Mouse (Mus musculus) kidney, embryonic 16.5 days (tissue): ENCODE data around the gene Raver2. TPM values are rescaled to one million over a fixed set of nuclear protein-coding genes. Genes with fewer than 3 reads are reported as not detected.
A peak's percentile ranks its signal among the peaks of the same experiment; 100 is the strongest.

Source experiments
- ATAC-seq: fragments of 200-750 bp; cut with Nextera tagmentation; 2 replicates; pipeline ENCODE4 v1.8.0; 2017; ENCODE audit warnings: moderate TSS enrichment; ENCODE audit not compliant: low FRiP score, low TSS enrichment
- H3K27ac ChIP-seq: fragments of 300-500 bp; sonication (generic); 2 replicates; pipeline ENCODE4 v1.5.1; 2014; ENCODE audit warnings: low read length
- H3K27me3 ChIP-seq: fragments of 300-500 bp; sonication (generic); 2 replicates; pipeline ENCODE4 v1.6.1; 2014; ENCODE audit warnings: low read length, control low read depth, mixed read lengths; ENCODE audit not compliant: insufficient read depth
- H3K36me3 ChIP-seq: fragments of 300-500 bp; sonication (generic); 2 replicates; pipeline ENCODE4 v1.6.1; 2014; ENCODE audit warnings: low read length, control low read depth, mixed read lengths; ENCODE audit not compliant: insufficient read depth
- H3K4me1 ChIP-seq: fragments of 300-500 bp; sonication (generic); 2 replicates; pipeline ENCODE4 v1.6.1; 2014; ENCODE audit warnings: low read length, control low read depth, mixed read lengths; ENCODE audit not compliant: insufficient read depth
- H3K4me2 ChIP-seq: fragments of 300-500 bp; sonication (generic); replicated peaks from 2 replicates; pipeline ENCODE4 v1.6.1; 2014; ENCODE audit warnings: low read depth, low read length
- H3K4me3 ChIP-seq: fragments of 300-500 bp; sonication (generic); 2 replicates; pipeline ENCODE4 v1.5.1; 2014; ENCODE audit warnings: mild to moderate bottlenecking, low read length
- H3K9ac ChIP-seq: fragments of 300-500 bp; sonication (generic); replicated peaks from 2 replicates; pipeline ENCODE4 v1.6.1; 2014; ENCODE audit warnings: low read length
- H3K9me3 ChIP-seq: fragments of 300-500 bp; sonication (generic); 2 replicates; pipeline ENCODE4 v1.6.1; 2016; ENCODE audit warnings: low read length, control low read depth
- WGBS: fragments of 180-500 bp; shearing (Covaris S2); extraction: QIAGEN DNeasy Blood & Tissue Kit; methylation state at CpG from one replicate; pipeline ENCODE4 v1.1.7; 2014; 5-methylcytosine and 5-hydroxymethylcytosine counted together
- polyA plus RNA-seq: library from polyadenylated mRNA; unstranded; fragments of >200 nt; fragmentation: Nextera tagmentation; extraction: Ambion mirVana; gene quantifications from 2 replicates; pipeline ENCODE4 v1.2.1, GENCODE M21; 2015

The Raver2 gene
- polyA plus RNA-seq, result 12.4 and 13.9 TPM in 2 replicates

DNA sequence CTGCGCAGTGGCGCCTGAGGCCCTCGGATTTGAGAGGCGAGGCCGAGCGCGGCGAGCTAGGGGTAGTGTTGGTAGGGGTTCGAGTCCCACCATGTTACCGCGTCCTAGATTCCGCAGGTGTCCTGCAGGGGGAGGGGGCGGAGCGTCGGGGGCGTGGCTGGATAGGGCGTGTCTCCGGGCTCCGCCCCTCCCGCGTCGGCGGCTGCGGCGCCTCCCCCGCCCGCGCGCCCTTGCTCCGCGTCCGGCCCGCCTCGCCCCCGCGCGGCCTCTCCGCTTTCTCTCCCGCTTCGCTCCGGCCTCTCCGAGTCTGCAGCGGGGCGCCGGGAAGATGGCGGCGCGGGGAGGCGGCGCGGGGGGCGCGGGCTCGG lies at the start of gene Raver2:
Gene Raver2 (plus strand): TSS at position 198 of the 368 bp plus-strand sequence.
- Histone ChIP-seq H3K4me1 (peaks cover 5% of the 10 kb centered on the region; the same call in 1 of the 2 replicates), H3K9ac (peak within 1 kb of the TSS; percentile 86), H3K4me3 (peak within 1 kb of the TSS; percentile 82), H3K27ac (peak within 1 kb of the TSS; percentile 31), H3K36me3 (no peaks in the 10 kb centered on the region), H3K4me2 (peak within 1 kb of the TSS; percentile 98), H3K9me3 (no peaks in the 10 kb centered on the region), H3K27me3 (no peaks in the 10 kb centered on the region)
- WGBS, result 2% methylated on average over 33 of the region's 54 CpGs
- peak; percentile 86 for ATAC-seq

DNA sequence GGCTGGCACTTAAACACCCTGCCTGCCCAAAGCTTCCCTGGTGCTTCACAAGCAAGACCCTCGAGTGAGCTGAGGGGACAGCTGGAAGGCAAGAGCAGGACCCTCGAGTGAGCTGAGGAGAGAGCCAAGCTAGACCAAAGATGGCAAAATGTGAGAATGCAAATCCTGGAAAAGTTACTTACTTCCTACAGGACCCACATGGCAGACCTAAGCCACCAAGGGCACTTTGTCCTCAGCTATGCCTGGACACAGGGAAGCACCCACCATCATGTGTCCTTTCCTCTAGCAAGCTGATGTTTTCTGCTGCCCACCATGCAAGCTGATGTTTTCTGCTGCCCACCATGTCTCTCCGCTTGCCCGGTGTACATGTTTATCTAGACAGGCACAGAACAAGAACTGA lies 48.2 kb upstream of the Raver2 start, which contains the start of gene Gm10577:
Gene Gm10577 (minus strand): TSS at position 101 of the 400 bp plus-strand sequence.
- no peaks in the 10 kb centered on the region for H3K36me3 ChIP-seq
- H3K4me3 ChIP-seq, result no peak within 1 kb of the TSS
- H3K4me1 ChIP-seq, result no peaks in the 10 kb centered on the region
- no peak for ATAC-seq
- no peak within 1 kb of the TSS for H3K27ac ChIP-seq
- peaks cover 13% of the 10 kb centered on the region for H3K9me3 ChIP-seq
- no peaks in the 10 kb centered on the region for H3K27me3 ChIP-seq
- H3K4me2 ChIP-seq, result no peak within 1 kb of the TSS
- WGBS, result 74% methylated on average over 4 of the region's 4 CpGs
- no peak within 1 kb of the TSS for H3K9ac ChIP-seq

DNA sequence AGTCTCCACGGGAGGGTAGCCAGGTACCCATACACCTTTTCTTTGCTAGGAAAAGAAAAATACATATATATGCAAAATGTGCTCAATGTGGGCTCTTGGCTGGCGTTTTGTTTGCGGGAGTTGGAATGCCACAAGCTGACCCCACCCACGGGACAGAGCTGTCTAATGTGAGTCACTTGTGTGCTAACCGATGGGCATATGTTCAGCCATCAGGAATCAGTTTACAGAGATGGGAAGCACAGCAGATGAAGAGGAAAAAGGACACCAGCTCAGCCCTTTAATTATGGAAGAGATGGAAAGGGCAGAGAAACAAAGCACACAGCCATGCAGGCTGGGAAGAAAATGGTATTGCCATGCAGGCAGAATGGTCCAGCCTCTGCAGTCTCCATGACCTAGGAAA lies 42.2 kb upstream of the Raver2 start:
- no peak for ATAC-seq
- Histone ChIP-seq H3K27me3 (no peaks in the 10 kb centered on the region), H3K4me2 (no peak overlapping the region), H3K27ac (no peak overlapping the region), H3K9me3 (peaks cover 10% of the 10 kb centered on the region), H3K4me3 (no peak overlapping the region), H3K9ac (no peak overlapping the region), H3K4me1 (no peaks in the 10 kb centered on the region), H3K36me3 (no peaks in the 10 kb centered on the region)
- WGBS, result 71% methylated on average over 5 of the region's 5 CpGs

DNA sequence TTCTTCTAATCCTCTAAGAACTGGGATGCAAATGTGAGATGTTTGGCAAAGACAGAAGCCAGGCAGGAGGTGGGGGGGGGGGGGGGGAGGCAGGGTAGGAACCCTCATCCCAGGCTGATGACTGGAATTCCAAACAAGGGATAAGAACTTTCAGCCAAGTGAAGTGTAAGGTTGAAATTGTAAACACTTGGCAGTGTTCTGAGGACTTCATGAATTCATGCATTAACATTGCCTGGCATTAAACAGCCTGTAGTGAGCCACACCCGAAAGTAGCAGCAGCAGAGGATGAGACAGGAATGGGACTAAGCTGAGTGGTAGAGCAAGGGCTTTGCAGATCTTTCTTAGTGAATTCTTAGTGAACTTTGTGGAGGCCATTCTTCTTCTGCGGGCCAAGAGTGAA lies 41.8 kb upstream of the Raver2 start:
- Histone ChIP-seq H3K4me3 (no peak overlapping the region), H3K9ac (no peak overlapping the region), H3K36me3 (no peaks in the 10 kb centered on the region), H3K27me3 (no peaks in the 10 kb centered on the region), H3K9me3 (peaks cover 10% of the 10 kb centered on the region), H3K27ac (no peak overlapping the region), H3K4me1 (no peaks in the 10 kb centered on the region), H3K4me2 (no peak overlapping the region)
- 91% methylated on average over 2 of the region's 2 CpGs for WGBS
- no peak for ATAC-seq

DNA sequence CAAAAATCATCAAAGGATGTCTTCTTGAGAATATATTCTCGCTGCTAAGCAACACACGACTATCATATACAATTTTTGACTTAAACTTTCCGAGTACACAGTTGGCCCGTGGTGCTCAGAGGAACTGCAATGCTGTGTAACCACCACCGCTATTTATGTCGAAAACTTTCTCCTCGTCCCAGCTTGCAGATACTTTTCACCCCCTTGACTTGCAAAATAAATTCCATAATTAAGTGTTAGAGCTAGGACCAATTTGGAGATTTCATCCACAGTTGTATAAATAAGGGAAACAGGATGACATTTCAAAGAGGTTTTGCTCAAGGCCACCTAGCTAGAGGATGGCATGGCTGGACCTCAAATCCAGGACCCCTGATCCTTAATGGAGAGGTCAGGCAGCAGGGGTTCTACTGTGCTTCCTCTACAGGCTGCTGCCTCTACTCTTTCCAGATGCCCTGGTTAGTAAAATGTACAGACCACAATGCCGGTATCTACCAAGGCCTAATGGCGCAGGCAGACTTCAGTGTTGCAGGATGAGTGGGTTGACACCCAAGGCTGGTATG lies 40.9 kb upstream of the Raver2 start:
- Histone ChIP-seq H3K27ac (no peak overlapping the region), H3K4me1 (no peaks in the 10 kb centered on the region), H3K36me3 (no peaks in the 10 kb centered on the region), H3K27me3 (no peaks in the 10 kb centered on the region), H3K9ac (no peak overlapping the region), H3K4me3 (no peak overlapping the region), H3K4me2 (no peak overlapping the region), H3K9me3 (peaks cover 6% of the 10 kb centered on the region)
- 87% methylated on average over 9 of the region's 9 CpGs for WGBS
- no peak for ATAC-seq

DNA sequence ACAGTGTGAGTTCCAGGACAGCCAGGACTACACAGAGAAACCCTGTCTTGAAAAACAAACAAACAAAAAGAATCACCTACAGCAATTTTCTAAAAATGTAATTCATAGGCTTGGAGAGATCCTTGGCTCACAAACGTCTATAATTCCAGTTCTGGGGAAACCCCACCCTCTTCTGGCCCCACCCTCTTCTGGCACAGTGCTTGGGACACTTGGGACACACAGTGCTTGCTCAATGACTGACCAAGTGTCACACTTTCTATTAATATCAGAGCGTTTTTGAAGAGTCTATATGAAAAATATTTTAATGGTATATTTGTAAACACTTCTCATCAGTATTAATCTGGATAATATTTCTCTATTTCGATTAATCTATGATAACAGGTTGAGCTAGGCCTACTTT lies 35.7 kb upstream of the Raver2 start:
- Histone ChIP-seq H3K27me3 (no peaks in the 10 kb centered on the region), H3K4me3 (no peak overlapping the region), H3K27ac (no peak overlapping the region), H3K4me1 (no peaks in the 10 kb centered on the region), H3K4me2 (no peak overlapping the region), H3K9me3 (no peaks in the 10 kb centered on the region), H3K36me3 (no peaks in the 10 kb centered on the region), H3K9ac (no peak overlapping the region)
- WGBS, result 74% methylated on average over 3 of the region's 3 CpGs
- ATAC-seq, result no peak

DNA sequence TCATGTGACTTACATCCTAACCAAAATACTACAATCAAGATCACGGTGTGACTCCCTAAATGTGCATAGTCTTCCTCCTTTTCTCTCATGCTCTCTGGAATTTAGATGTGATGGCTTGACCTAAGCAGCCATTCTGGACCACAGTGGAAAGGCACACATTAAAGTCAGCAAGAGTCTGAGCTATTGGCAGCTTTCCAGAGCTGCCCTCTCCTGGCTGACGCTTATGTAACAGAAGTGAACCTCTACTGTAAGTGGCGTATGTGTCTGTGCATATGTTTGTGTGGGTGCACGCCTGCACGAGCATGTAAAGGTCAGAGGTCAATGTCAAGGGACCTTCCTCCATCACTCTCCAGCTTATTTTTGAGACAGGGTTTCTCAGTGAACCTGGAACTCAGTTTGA lies 33.7 kb upstream of the Raver2 start:
- Histone ChIP-seq H3K27ac (no peak overlapping the region), H3K9ac (no peak overlapping the region), H3K4me3 (no peak overlapping the region), H3K27me3 (no peaks in the 10 kb centered on the region), H3K4me1 (no peaks in the 10 kb centered on the region), H3K4me2 (no peak overlapping the region), H3K9me3 (no peaks in the 10 kb centered on the region), H3K36me3 (no peaks in the 10 kb centered on the region)
- 80% methylated on average over 5 of the region's 5 CpGs for WGBS
- no peak for ATAC-seq

DNA sequence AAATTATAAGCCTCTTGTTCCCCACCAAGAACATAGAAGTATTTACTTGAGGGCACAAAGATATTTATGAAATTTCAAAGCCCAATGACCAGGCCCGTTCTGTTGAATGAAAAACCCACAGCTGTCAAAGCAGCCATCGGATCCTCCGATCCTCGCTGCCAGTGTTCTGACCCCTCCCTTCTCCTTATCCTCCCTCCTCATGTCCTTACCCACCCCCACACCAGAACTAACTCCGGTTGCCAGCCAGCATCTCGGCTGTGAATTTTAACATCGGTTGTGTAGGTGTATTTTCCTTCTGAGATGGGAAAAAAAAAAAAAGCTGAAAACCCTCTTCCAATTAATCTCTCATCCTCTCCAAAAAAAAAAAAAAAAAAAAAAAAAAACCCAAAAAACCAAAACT lies 31.6 kb upstream of the Raver2 start:
- Histone ChIP-seq H3K27me3 (no peaks in the 10 kb centered on the region), H3K4me2 (no peak overlapping the region), H3K9me3 (no peaks in the 10 kb centered on the region), H3K9ac (no peak overlapping the region), H3K27ac (no peak overlapping the region), H3K4me3 (no peak overlapping the region), H3K4me1 (no peaks in the 10 kb centered on the region), H3K36me3 (no peaks in the 10 kb centered on the region)
- ATAC-seq, result no peak
- 47% methylated on average over 7 of the region's 7 CpGs for WGBS

DNA sequence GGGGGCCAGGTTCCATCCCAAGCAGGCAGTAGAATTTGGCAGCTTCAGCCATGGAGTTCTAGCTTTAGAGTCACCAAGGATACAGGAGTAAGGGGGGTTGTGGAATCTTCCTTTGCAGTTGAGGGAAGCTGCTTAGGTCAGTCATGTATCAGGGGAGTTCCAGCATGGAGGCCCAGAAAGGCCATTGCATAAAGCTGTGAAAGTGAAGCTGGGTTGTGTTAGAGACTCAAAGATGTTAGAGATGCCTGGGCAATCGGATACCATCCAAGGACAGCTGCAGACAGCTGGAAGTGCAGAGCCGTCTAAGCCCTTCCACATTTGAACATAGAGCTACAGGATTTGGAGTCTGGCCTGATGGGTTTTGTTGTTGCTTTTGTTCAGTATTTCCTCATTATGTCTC lies 25.1 kb upstream of the Raver2 start:
- ATAC-seq, result no peak
- no peaks in the 10 kb centered on the region for H3K9me3 ChIP-seq
- no peaks in the 10 kb centered on the region for H3K27me3 ChIP-seq
- H3K4me3 ChIP-seq, result no peak overlapping the region
- H3K4me1 ChIP-seq, result no peaks in the 10 kb centered on the region
- H3K4me2 ChIP-seq, result no peak overlapping the region
- H3K9ac ChIP-seq, result no peak overlapping the region
- WGBS, result 59% methylated on average over 2 of the region's 2 CpGs
- H3K36me3 ChIP-seq, result no peaks in the 10 kb centered on the region
- no peak overlapping the region for H3K27ac ChIP-seq

DNA sequence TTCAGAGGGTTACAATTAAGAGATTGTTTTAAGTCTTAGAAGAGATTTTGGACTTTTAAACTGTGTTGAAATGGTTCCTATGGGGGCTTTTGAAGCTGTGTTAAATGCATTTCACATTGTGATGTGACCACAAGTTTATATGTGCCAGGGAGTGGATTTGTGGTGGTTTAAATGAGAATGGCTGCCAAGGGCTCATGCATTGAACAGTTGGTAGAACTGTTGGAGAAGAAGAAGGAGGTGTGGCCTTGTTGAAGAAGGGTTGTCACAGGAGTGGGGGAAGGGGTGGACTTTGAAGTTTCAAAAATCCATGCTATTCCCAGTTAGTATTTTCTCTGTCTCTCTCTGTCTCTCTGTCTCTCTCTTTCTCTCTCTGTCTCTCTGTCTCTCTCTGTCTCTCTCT lies 24.6 kb upstream of the Raver2 start:
- H3K9ac ChIP-seq, result no peak overlapping the region
- ATAC-seq, result no peak
- no peaks in the 10 kb centered on the region for H3K9me3 ChIP-seq
- no peaks in the 10 kb centered on the region for H3K36me3 ChIP-seq
- H3K27ac ChIP-seq, result no peak overlapping the region
- H3K4me3 ChIP-seq, result no peak overlapping the region
- H3K27me3 ChIP-seq, result no peaks in the 10 kb centered on the region
- no peak overlapping the region for H3K4me2 ChIP-seq
- no peaks in the 10 kb centered on the region for H3K4me1 ChIP-seq
